Mouse (Mus musculus): Measurements from ENCODE around the gene Cep78. TPM values are rescaled to one million over a fixed set of nuclear protein-coding genes. Genes with fewer than 3 reads are reported as not detected.
"Not testable (repeated sequence)": the region's sequence is repeated elsewhere in the genome, so short reads cannot be mapped to it uniquely, and the experiment has no call there.

Cep78 gene
- polyA plus RNA-seq (2014; fragmentation: Nextera tagmentation; extraction: Ambion mirVana) = 23.4 and 24.2 TPM in 2 replicates

DNA sequence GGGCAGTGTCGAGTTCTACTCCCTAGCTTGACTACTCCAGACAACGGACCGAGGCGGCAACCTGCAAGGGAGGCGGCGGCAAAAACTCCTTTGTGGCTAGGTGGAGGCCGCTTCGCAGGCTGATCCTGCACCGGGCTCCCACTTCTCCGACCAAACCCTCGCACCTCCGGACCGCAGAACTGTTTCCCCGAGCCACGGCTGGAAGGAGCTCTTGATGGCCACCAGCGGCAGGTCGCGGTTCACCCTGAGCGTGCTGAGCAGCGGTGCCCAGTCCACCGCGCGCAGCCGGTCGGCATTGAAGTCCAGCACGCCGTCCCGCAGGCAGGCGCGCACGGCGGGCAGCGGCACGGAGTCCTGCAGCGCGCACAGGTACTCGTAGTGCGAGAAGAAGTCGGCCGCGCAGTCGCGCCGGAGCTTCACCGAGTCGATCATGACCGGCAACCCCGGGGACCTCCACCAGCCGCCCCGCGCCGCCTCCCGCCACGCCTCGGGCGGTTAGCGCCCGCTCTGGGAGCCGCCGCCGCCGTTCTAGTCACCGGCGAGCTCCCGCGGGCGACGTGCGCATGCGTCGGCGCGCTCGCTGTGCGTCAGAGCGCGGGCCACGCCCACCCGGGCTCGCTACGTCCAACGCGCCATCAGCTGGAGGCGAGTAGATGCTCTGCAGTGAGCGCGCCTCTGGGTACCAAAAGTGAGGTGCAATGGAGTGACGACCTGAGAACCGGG is at the start of gene Cep78:
Cep78 (minus strand) TSS at position 541 of the 723 bp plus-strand sequence.
- H3K27ac ChIP-seq (ENCODE audit: low read depth) = peak within 1 kb of the TSS; percentile 83
- H3K27me3 ChIP-seq (replicated peaks; ENCODE audit: control insufficient read depth, insufficient read depth, low read length) = no peaks in the 10 kb centered on the region
- ATAC-seq (replicated peaks; ENCODE audit: low FRiP score, low TSS enrichment, low read depth) = peak; percentile 94
- peak within 1 kb of the TSS; percentile 92 for H3K4me3 ChIP-seq (ENCODE audit: low read depth, low read length)
- peak within 1 kb of the TSS; percentile 60 for H3K4me2 ChIP-seq (ENCODE audit: low read length)
- H3K4me1 ChIP-seq (replicated peaks; ENCODE audit: control insufficient read depth, insufficient read depth, low read length) = peaks cover 4% of the 10 kb centered on the region
- H3K36me3 ChIP-seq (ENCODE audit: control insufficient read depth, insufficient read depth, low read length) = no peaks in the 10 kb centered on the region
- WGBS = under 1% methylated on average over 88 of the region's 88 CpGs
- peak; percentile 93 for DNase-seq (ENCODE audit: low spot score)
- H3K9me3 ChIP-seq (ENCODE audit: control insufficient read depth, low read length) = no peaks in the 10 kb centered on the region
- peak within 1 kb of the TSS; percentile 85 for H3K9ac ChIP-seq (ENCODE audit: low read length)

DNA sequence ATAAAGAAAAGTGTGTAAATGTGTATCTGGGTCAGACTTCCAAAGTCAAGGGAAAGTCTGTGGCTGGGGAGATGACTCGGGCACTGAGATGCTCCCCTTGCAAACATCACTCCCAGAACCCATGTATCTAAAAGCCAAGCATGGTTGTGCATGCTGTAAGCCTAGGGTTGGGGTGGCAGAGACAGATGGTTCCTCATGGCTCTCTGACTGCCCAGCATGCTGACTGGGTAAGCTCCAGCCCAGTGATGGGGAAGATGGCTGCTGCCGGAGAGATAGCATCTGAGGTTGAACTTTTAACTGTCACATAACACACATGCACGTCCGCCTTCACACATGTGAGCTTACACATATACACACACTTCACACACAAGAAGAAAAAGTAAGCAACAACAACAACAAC is 46.5 kb upstream of the Cep78 start:
- Histone ChIP-seq H3K27me3 (replicated peaks; ENCODE audit: control insufficient read depth, insufficient read depth, low read length) (no peaks in the 10 kb centered on the region), H3K4me2 (ENCODE audit: low read length) (no peak overlapping the region), H3K9me3 (ENCODE audit: control insufficient read depth, low read length) (no peaks in the 10 kb centered on the region), H3K27ac (ENCODE audit: low read depth) (no peak overlapping the region), H3K9ac (ENCODE audit: low read length) (no peak overlapping the region), H3K4me1 (replicated peaks; ENCODE audit: control insufficient read depth, insufficient read depth, low read length) (0 out of 2 replicates have a peak, but pooled peaks cover 4% of the 10 kb centered on the region), H3K36me3 (ENCODE audit: control insufficient read depth, insufficient read depth, low read length) (no peaks in the 10 kb centered on the region), H3K4me3 (ENCODE audit: low read depth, low read length) (no peak overlapping the region)
- DNase-seq (ENCODE audit: low spot score) (no peak), ATAC-seq (replicated peaks; ENCODE audit: low FRiP score, low TSS enrichment, low read depth) (no peak)
- 90% methylated on average over 4 of the region's 4 CpGs for WGBS

DNA sequence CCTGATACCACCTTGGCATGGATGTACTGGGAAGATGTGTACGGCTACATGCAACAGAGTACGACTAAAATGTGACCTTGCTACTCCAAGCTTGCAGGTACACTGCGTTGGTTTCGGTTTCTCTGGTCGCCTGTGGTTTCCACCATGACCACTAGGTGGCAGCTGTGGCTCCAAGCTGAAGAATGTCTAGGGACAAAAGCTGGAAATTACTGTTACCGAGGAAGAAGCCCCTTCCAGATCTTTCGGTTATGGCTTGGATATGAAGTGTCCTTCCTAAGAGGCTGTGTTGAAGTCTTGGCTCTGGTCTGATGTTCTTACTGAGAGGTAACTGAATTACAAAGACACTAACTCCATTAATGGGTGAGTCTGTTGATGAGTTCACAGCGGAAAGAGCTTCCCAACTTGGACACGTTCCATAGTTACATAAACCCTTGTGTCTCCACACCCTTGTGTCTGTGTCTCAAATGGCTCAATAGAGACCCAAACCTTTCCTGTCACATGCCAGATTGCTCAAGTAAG is 44.5 kb upstream of the Cep78 start:
- DNase-seq (ENCODE audit: low spot score) (peak; percentile 85), ATAC-seq (replicated peaks; ENCODE audit: low FRiP score, low TSS enrichment, low read depth) (peak; percentile 58; the same call in 1 of the 2 replicates)
- H3K9me3 ChIP-seq (ENCODE audit: control insufficient read depth, low read length); H3K4me1 ChIP-seq (replicated peaks; ENCODE audit: control insufficient read depth, insufficient read depth, low read length); H3K36me3 ChIP-seq (ENCODE audit: control insufficient read depth, insufficient read depth, low read length); H3K27ac ChIP-seq (ENCODE audit: low read depth); H3K27me3 ChIP-seq (replicated peaks; ENCODE audit: control insufficient read depth, insufficient read depth, low read length); H3K9ac ChIP-seq (ENCODE audit: low read length): not testable (repeated sequence)
- H3K4me2 ChIP-seq (ENCODE audit: low read length) = peak overlapping the region; percentile 47
- 27% methylated on average over 7 of the region's 9 CpGs for WGBS
- H3K4me3 ChIP-seq (ENCODE audit: low read depth, low read length) = peak overlapping the region; percentile 27

DNA sequence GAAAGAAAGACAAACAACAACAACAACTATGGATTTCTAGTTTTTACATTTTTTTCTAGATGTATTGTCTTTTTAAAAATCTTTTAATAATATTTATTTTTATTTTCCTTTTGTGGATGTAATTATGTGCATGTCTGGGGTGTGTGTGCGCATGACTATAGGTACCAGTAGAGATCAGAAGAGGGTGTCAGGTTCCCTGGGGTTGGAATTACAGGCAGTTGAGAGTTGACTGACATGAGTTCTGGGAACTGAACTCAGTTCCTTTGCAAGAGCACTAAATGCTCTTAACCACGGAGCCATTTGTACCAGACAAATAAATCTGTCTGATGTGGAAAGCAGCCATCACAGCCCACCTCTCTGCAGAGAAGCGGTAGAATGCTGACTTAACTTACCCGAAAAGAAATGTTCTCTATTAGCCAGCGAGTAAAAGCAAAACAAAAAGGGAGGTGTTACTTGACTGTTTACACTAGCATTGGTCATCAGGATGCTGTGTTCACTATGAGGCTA is 44.0 kb upstream of the Cep78 start:
- Histone ChIP-seq H3K4me1 (replicated peaks; ENCODE audit: control insufficient read depth, insufficient read depth, low read length) (0 out of 2 replicates have a peak, but pooled peaks cover 4% of the 10 kb centered on the region), H3K9me3 (ENCODE audit: control insufficient read depth, low read length) (no peaks in the 10 kb centered on the region), H3K4me2 (ENCODE audit: low read length) (peak overlapping the region; percentile 47), H3K36me3 (ENCODE audit: control insufficient read depth, insufficient read depth, low read length) (no peaks in the 10 kb centered on the region), H3K9ac (ENCODE audit: low read length) (no peak overlapping the region), H3K27ac (ENCODE audit: low read depth) (no peak overlapping the region), H3K4me3 (ENCODE audit: low read depth, low read length) (peak overlapping the region; percentile 27), H3K27me3 (replicated peaks; ENCODE audit: control insufficient read depth, insufficient read depth, low read length) (no peaks in the 10 kb centered on the region)
- WGBS = 52% methylated on average over 5 of the region's 5 CpGs
- ATAC-seq (replicated peaks; ENCODE audit: low FRiP score, low TSS enrichment, low read depth) = 0 out of 2 replicates have a peak, but pooled peaks have one; percentile 12
- no peak for DNase-seq (ENCODE audit: low spot score)

DNA sequence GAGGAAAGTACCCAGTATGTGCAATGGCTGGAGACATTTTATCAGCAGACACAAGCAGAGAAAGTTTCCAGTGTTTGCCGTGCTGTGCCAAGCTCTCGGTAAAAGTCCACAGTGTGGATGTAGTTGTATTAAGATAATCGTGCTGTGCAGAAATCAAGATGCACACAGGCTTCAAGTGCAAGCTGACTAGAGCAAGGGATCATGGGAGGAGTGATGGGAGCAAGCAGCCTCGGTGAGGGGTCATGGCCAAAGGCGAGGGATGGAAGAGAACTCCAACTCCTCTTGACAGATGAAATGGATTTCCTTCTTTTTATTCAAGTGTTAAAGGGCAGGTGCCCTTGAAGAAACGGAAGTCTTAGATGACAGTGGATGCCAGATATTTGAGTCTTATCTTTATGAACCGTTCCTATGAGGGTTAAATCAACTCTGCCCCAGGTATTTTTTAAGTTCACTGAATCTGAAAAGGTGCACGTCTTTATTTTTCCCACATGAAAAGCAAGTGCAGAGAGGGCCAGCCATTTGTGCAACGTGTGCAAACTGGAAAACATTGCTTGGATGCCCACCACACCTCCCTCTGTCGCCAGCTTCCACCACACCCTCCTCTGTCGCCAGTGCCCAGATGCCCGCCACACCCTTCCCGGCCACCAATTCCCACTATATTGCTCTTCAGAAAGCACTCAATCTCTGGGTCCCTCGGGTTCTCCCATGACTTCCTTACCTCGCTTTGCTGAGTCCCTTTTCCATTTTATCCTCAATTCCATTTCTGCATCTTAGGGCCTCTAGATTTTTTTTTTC is 43.3 kb upstream of the Cep78 start:
- ATAC-seq (replicated peaks; ENCODE audit: low FRiP score, low TSS enrichment, low read depth) = no peak
- Histone ChIP-seq H3K36me3 (ENCODE audit: control insufficient read depth, insufficient read depth, low read length) (no peaks in the 10 kb centered on the region), H3K9ac (ENCODE audit: low read length) (no peak overlapping the region), H3K27me3 (replicated peaks; ENCODE audit: control insufficient read depth, insufficient read depth, low read length) (no peaks in the 10 kb centered on the region), H3K4me1 (replicated peaks; ENCODE audit: control insufficient read depth, insufficient read depth, low read length) (0 out of 2 replicates have a peak, but pooled peaks cover 4% of the 10 kb centered on the region), H3K9me3 (ENCODE audit: control insufficient read depth, low read length) (no peaks in the 10 kb centered on the region), H3K27ac (ENCODE audit: low read depth) (no peak overlapping the region), H3K4me2 (ENCODE audit: low read length) (no peak overlapping the region), H3K4me3 (ENCODE audit: low read depth, low read length) (no peak overlapping the region)
- DNase-seq (ENCODE audit: low spot score) = no peak
- 80% methylated on average over 15 of the region's 15 CpGs for WGBS

DNA sequence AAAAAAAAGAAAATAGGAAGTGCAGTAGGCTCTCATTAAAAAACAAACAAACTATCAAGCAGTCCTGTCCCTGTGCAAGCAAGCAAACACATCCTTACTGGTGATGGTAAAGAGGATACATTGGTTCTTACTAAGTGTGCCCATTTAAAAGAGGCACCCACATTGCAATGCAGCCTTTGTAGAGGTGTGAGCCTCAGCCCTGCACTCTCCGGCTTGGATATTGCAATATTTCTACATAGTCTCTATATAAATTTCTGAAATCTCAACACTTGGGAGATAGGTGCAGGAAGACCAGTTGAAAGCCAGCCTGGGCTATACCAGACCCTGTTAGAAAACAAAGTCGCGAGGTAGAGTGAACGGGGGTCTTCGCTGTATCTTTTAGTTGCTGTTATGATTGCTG is 41.5 kb upstream of the Cep78 start:
- H3K4me1 ChIP-seq (replicated peaks; ENCODE audit: control insufficient read depth, insufficient read depth, low read length) = 0 out of 2 replicates have a peak, but pooled peaks cover 4% of the 10 kb centered on the region
- no peak for DNase-seq (ENCODE audit: low spot score)
- H3K27ac ChIP-seq (ENCODE audit: low read depth) = no peak overlapping the region
- no peak for ATAC-seq (replicated peaks; ENCODE audit: low FRiP score, low TSS enrichment, low read depth)
- H3K36me3 ChIP-seq (ENCODE audit: control insufficient read depth, insufficient read depth, low read length) = no peaks in the 10 kb centered on the region
- H3K9ac ChIP-seq (ENCODE audit: low read length) = no peak overlapping the region
- H3K9me3 ChIP-seq (ENCODE audit: control insufficient read depth, low read length) = no peaks in the 10 kb centered on the region
- no peaks in the 10 kb centered on the region for H3K27me3 ChIP-seq (replicated peaks; ENCODE audit: control insufficient read depth, insufficient read depth, low read length)
- no peak overlapping the region for H3K4me3 ChIP-seq (ENCODE audit: low read depth, low read length)
- H3K4me2 ChIP-seq (ENCODE audit: low read length) = no peak overlapping the region
- WGBS = 96% methylated on average over 5 of the region's 5 CpGs

DNA sequence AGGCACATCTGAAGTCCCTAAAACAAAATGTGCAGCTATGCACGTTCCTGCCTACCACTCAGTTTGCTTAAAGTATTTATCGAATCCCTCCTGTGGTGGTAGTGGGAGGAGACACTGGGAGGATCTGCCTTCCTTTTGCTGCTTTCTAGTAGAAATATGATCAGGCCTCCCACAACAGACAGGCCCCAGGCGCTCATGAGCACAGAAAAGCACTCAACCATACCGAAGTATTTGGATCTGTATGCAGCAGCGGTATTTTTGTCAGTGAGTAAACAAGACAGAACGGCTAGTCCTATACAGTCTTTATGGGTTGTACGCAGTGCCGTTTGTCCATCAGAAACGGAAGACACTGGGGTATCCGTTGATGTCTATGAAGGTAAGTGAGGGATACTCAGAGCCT is 37.4 kb upstream of the Cep78 start:
- Histone ChIP-seq H3K4me2 (ENCODE audit: low read length) (no peak overlapping the region), H3K9me3 (ENCODE audit: control insufficient read depth, low read length) (0 out of 2 replicates have a peak, but pooled peaks cover 3% of the 10 kb centered on the region), H3K27me3 (replicated peaks; ENCODE audit: control insufficient read depth, insufficient read depth, low read length) (no peaks in the 10 kb centered on the region), H3K36me3 (ENCODE audit: control insufficient read depth, insufficient read depth, low read length) (no peaks in the 10 kb centered on the region), H3K4me3 (ENCODE audit: low read depth, low read length) (no peak overlapping the region), H3K9ac (ENCODE audit: low read length) (no peak overlapping the region), H3K27ac (ENCODE audit: low read depth) (peak overlapping the region; percentile 33; the same call in 1 of the 2 replicates), H3K4me1 (replicated peaks; ENCODE audit: control insufficient read depth, insufficient read depth, low read length) (no peaks in the 10 kb centered on the region)
- DNase-seq (ENCODE audit: low spot score) (no peak), ATAC-seq (replicated peaks; ENCODE audit: low FRiP score, low TSS enrichment, low read depth) (no peak)
- 50% methylated on average over 10 of the region's 10 CpGs for WGBS

DNA sequence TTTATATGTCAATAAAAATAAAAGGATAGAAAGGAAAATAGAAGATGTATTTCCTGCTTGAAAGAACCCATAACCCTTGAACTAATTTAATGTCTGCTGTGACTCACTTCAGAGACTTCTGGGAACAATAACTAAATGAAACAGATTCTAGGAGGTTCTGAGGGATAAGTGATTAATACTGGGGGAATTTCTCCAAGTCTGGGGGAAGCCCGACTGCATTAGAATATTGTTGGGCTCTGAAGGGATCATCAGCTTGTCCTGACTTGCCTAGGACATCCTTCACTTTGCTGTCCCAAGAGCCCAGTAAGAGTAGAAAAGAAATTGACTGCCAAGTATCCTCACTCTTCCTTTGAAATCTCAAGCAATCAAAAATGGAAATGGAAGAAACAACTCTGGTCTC is 31.4 kb upstream of the Cep78 start:
- Histone ChIP-seq H3K4me1 (replicated peaks; ENCODE audit: control insufficient read depth, insufficient read depth, low read length) (no peaks in the 10 kb centered on the region), H3K27ac (ENCODE audit: low read depth) (no peak overlapping the region), H3K27me3 (replicated peaks; ENCODE audit: control insufficient read depth, insufficient read depth, low read length) (no peaks in the 10 kb centered on the region), H3K4me2 (ENCODE audit: low read length) (no peak overlapping the region), H3K4me3 (ENCODE audit: low read depth, low read length) (no peak overlapping the region), H3K9ac (ENCODE audit: low read length) (no peak overlapping the region), H3K36me3 (ENCODE audit: control insufficient read depth, insufficient read depth, low read length) (no peaks in the 10 kb centered on the region), H3K9me3 (ENCODE audit: control insufficient read depth, low read length) (0 out of 2 replicates have a peak, but pooled peaks cover 3% of the 10 kb centered on the region)
- WGBS = 50% methylated on average over 1 of the region's 1 CpGs
- no peak for DNase-seq (ENCODE audit: low spot score)
- no peak for ATAC-seq (replicated peaks; ENCODE audit: low FRiP score, low TSS enrichment, low read depth)

All from intestine, embryonic 14.5 days (tissue).